Mouse (Mus musculus): ENCODE measurements at regions not wholly inside any gene's neighbourhood (a gene's known extent, or its start where the extent isn't known, plus 50 kb on each side); places are given as distances from the start of the nearest gene placed in this dataset.

DNA sequence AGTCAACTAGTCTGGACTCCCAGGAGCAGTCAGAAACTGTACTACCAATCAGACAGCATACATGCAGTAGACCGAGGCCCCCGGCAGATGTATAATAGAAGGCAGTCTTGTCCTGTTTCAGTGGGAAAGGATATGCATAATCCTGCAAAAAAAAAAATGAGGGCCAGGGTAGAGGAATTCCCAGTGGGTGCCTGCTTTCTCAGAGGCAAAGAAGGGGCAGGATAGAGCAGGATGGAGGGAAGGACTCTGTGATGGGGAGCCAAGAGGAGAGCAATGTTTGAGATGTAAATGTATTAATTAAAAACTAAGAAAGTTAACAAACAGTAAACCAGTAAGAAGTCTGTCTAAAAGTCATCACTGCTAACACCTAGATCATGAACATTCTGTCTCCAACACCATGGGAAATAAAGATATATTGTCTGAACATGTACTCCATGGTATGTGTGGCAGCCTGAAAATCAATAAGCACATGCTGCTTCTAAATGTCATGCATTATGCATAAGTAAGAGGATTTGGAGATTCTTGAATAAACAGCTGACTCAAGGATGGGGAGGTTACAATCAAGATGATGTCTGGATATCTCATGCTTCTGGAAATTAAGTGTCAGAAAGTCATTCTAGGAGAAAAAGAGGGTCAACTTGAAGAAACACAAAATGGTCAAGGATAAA lies 1485.3 kb downstream of the Naaladl2 start:
- Histone ChIP-seq H3K4me1 (ENCODE audit: control insufficient read depth, insufficient read depth, low read length) (no peaks in the 10 kb centered on the region), H3K27ac (ENCODE audit: low read depth, low read length) (no peak overlapping the region), H3K36me3 (ENCODE audit: control insufficient read depth, insufficient read depth, low read length) (no peaks in the 10 kb centered on the region), H3K9me3 (ENCODE audit: control insufficient read depth, low read length) (no peaks in the 10 kb centered on the region), H3K4me2 (ENCODE audit: low read depth) (no peak overlapping the region), H3K27me3 (ENCODE audit: control insufficient read depth, insufficient read depth, low read length) (no peaks in the 10 kb centered on the region), H3K4me3 (ENCODE audit: low read depth, low read length) (no peak overlapping the region), H3K9ac (ENCODE audit: low read length) (no peak overlapping the region)
- WGBS, result 90% methylated on average over 2 of the region's 2 CpGs
- no peak for ATAC-seq (ENCODE audit: insufficient read depth, low FRiP score, low TSS enrichment)
- DNase-seq (ENCODE audit: low spot score), result no peak

DNA sequence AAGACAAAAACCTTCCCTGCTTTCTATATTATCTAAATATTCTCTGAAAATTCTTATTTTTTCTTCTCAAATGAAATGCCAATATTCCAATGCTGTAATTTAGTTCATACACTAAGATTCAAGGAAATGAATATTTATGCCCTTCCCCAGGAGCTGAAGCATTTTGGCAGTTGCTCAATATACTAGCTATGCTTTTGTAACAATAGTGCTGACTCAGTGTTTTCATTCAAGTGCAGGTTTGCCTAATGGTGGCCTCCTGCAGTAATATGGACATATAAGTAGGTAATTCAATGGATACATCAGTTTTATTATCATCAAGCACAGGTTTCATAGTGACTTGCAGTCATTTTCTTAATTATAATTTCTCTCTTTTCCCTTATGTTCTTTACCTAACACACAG lies 1437.3 kb downstream of the Naaladl2 start:
- Histone ChIP-seq H3K27me3 (ENCODE audit: control insufficient read depth, insufficient read depth, low read length) (no peaks in the 10 kb centered on the region), H3K4me3 (ENCODE audit: low read depth, low read length) (no peak overlapping the region), H3K9ac (ENCODE audit: low read length) (no peak overlapping the region), H3K27ac (ENCODE audit: low read depth, low read length) (no peak overlapping the region), H3K9me3 (ENCODE audit: control insufficient read depth, low read length) (no peaks in the 10 kb centered on the region), H3K4me2 (ENCODE audit: low read depth) (no peak overlapping the region), H3K36me3 (ENCODE audit: control insufficient read depth, insufficient read depth, low read length) (no peaks in the 10 kb centered on the region), H3K4me1 (ENCODE audit: control insufficient read depth, insufficient read depth, low read length) (no peaks in the 10 kb centered on the region)
- ATAC-seq (ENCODE audit: insufficient read depth, low FRiP score, low TSS enrichment), result no peak
- DNase-seq (ENCODE audit: low spot score), result no peak
